In genomic region chr10:84631182-84631581, GRCm38 (mm10) we compare ENCODE assay signal across 7 mouse cellular contexts. TPM values are rescaled to one million over a fixed set of nuclear protein-coding genes. Genes with fewer than 3 reads are reported as not detected.
A peak's percentile ranks its signal among the peaks of the same experiment; 100 is the strongest.
DNase-seq lines count a peak whose midpoint lies in the region; ATAC-seq and TF ChIP-seq lines count a peak whose summit lies in the region.

No protein-coding gene starts in this region.

- H3K4me2 ChIP-seq in kidney, postnatal 0 days (ENCODE audit: low read length): no peak overlapping the region
- no peak overlapping the region for H3K4me2 ChIP-seq in kidney, embryonic 16.5 days (replicated peaks; ENCODE audit: low read depth, low read length)
- no peak overlapping the region for H3K4me2 ChIP-seq in midbrain, embryonic 16.5 days (ENCODE audit: low read length)

- WGBS in kidney, postnatal 0 days: 63% methylated on average over 5 of the region's 5 CpGs
- WGBS in kidney, embryonic 16.5 days: 61% methylated on average over 5 of the region's 5 CpGs
- WGBS in liver, adult 2 months: 72% methylated on average over 5 of the region's 5 CpGs
- 61% methylated on average over 5 of the region's 5 CpGs for WGBS in midbrain, embryonic 16.5 days

- no peaks in the 10 kb centered on the region for H3K4me1 ChIP-seq in kidney, postnatal 0 days (replicated peaks; ENCODE audit: insufficient read depth, low read length)
- H3K4me1 ChIP-seq in kidney, embryonic 16.5 days (ENCODE audit: insufficient read depth, low read length): no peaks in the 10 kb centered on the region
- H3K4me1 ChIP-seq in E14TG2a.4 (replicated peaks; ENCODE audit: low read depth, low read length): no peaks in the 10 kb centered on the region
- H3K4me1 ChIP-seq in liver, adult 2 months (ENCODE audit: control insufficient read depth, insufficient read depth, low read length): no peaks in the 10 kb centered on the region
- H3K4me1 ChIP-seq in midbrain, embryonic 16.5 days (ENCODE audit: control insufficient read depth, insufficient read depth, low read length): no peaks in the 10 kb centered on the region

- DNase-seq in kidney, postnatal 0 days (ENCODE audit: low spot score): peak; percentile 51
- peak; percentile 53 for DNase-seq in T-cell, adult 2 months (ENCODE audit: low spot score)
- peak; percentile 15 for DNase-seq in liver, adult 2 months (ENCODE audit: extremely low read depth, low read depth, low spot score)
- peak; percentile 70 for DNase-seq in thymus, postnatal 0 days (ENCODE audit: low spot score)

- TF ChIP-seq CTCF in kidney, postnatal 0 days (IDR thresholded peaks at IDR 0.05; ENCODE audit: low read depth): peak; percentile 62
- peak; percentile 78 for TF ChIP-seq CTCF in E14TG2a.4 (conservative IDR thresholded peaks at IDR 0.05; ENCODE audit: low read length)
- peak; percentile 32; the same call in 1 of the 2 replicates for TF ChIP-seq CTCF in liver, adult 2 months (IDR thresholded peaks at IDR 0.05; ENCODE audit: low read depth, low read length)

- no peak overlapping the region for H3K27ac ChIP-seq in kidney, postnatal 0 days
- no peak overlapping the region for H3K27ac ChIP-seq in kidney, embryonic 16.5 days (ENCODE audit: low read length)
- no peak overlapping the region for H3K27ac ChIP-seq in liver, adult 2 months (replicated peaks; ENCODE audit: insufficient read depth, low read depth, low read length)
- H3K27ac ChIP-seq in midbrain, embryonic 16.5 days (ENCODE audit: low read length): no peak overlapping the region

- no peak for TF ChIP-seq POLR2A in liver, adult 2 months (IDR thresholded peaks at IDR 0.05; ENCODE audit: extremely low read depth, insufficient read depth, low read length)

- no peaks in the 10 kb centered on the region for H3K9me3 ChIP-seq in kidney, postnatal 0 days (replicated peaks; ENCODE audit: low read length)
- no peaks in the 10 kb centered on the region for H3K9me3 ChIP-seq in kidney, embryonic 16.5 days (ENCODE audit: low read length)
- H3K9me3 ChIP-seq in E14TG2a.4 (ENCODE audit: low read length): no peaks in the 10 kb centered on the region
- no peaks in the 10 kb centered on the region for H3K9me3 ChIP-seq in midbrain, embryonic 16.5 days (replicated peaks; ENCODE audit: control insufficient read depth, low read length, poor library complexity, severe bottlenecking)

- no peaks in the 10 kb centered on the region for H3K79me2 ChIP-seq in liver, adult 2 months (ENCODE audit: control insufficient read depth, insufficient read depth, low read length)

- no peak overlapping the region for H3K9ac ChIP-seq in kidney, postnatal 0 days (ENCODE audit: low read depth, low read length)
- H3K9ac ChIP-seq in kidney, embryonic 16.5 days (replicated peaks; ENCODE audit: low read length): no peak overlapping the region
- no peak overlapping the region for H3K9ac ChIP-seq in liver, adult 2 months (ENCODE audit: low read depth, low read length)
- H3K9ac ChIP-seq in midbrain, embryonic 16.5 days (ENCODE audit: low read depth, low read length): no peak overlapping the region

- H3K27me3 ChIP-seq in kidney, postnatal 0 days (ENCODE audit: insufficient read depth, low read length): no peaks in the 10 kb centered on the region
- H3K27me3 ChIP-seq in kidney, embryonic 16.5 days (ENCODE audit: insufficient read depth, low read length): no peaks in the 10 kb centered on the region
- no peaks in the 10 kb centered on the region for H3K27me3 ChIP-seq in E14TG2a.4 (ENCODE audit: insufficient read depth, low read length)
- no peaks in the 10 kb centered on the region for H3K27me3 ChIP-seq in liver, adult 2 months (ENCODE audit: control insufficient read depth, insufficient read depth, low read length)
- no peaks in the 10 kb centered on the region for H3K27me3 ChIP-seq in midbrain, embryonic 16.5 days (ENCODE audit: control insufficient read depth, insufficient read depth, low read depth, low read length)

- H3K4me3 ChIP-seq in kidney, postnatal 0 days (replicated peaks; ENCODE audit: low read depth, low read length): no peak overlapping the region
- no peak overlapping the region for H3K4me3 ChIP-seq in kidney, embryonic 16.5 days (ENCODE audit: low read length)
- H3K4me3 ChIP-seq in E14TG2a.4 (replicated peaks; ENCODE audit: low read length): no peak overlapping the region
- no peak overlapping the region for H3K4me3 ChIP-seq in liver, adult 2 months (ENCODE audit: insufficient read depth, low read depth, low read length)
- H3K4me3 ChIP-seq in midbrain, embryonic 16.5 days (ENCODE audit: low read depth, low read length): no peak overlapping the region

- no peak for ATAC-seq in kidney, postnatal 0 days (replicated peaks; ENCODE audit: low FRiP score, low read depth)
- ATAC-seq in kidney, embryonic 16.5 days (ENCODE audit: low FRiP score, low TSS enrichment): no peak
- no peak for ATAC-seq in midbrain, embryonic 16.5 days

- peaks cover 21% of the 10 kb centered on the region for H3K36me3 ChIP-seq in kidney, postnatal 0 days (ENCODE audit: insufficient read depth, low read length)
- H3K36me3 ChIP-seq in kidney, embryonic 16.5 days (ENCODE audit: insufficient read depth, low read length): peaks cover 31% of the 10 kb centered on the region
- peaks cover 94% of the 10 kb centered on the region for H3K36me3 ChIP-seq in E14TG2a.4 (ENCODE audit: insufficient read depth, low read length)
- peaks cover 31% of the 10 kb centered on the region for H3K36me3 ChIP-seq in liver, adult 2 months (ENCODE audit: control insufficient read depth, insufficient read depth, low read length)
- peaks cover 18% of the 10 kb centered on the region for H3K36me3 ChIP-seq in midbrain, embryonic 16.5 days (ENCODE audit: control insufficient read depth, insufficient read depth, low read length)

RNA-seq across cellular contexts. Expression of gene Polr3b, which starts 9.1 kb away (rescaled TPM):
- 10.6 and 11.4 TPM in 2 replicates for polyA plus RNA-seq in kidney, postnatal 0 days (2015; fragmentation: Nextera tagmentation; extraction: Ambion mirVana)
- 17.5 and 20.4 TPM in 2 replicates for polyA plus RNA-seq in kidney, embryonic 16.5 days (2015; fragmentation: Nextera tagmentation; extraction: Ambion mirVana)
- total RNA-seq in liver, adult 2 months (2014; rRNA removed): 9.5 and 10.7 TPM in 2 replicates
- polyA plus RNA-seq in liver, adult 2 months (2012; rRNA removed): 2.7 and 3.2 TPM in 2 replicates
- 11.3 and 12.1 TPM in 2 replicates for polyA plus RNA-seq in thymus, postnatal 0 days (2015; fragmentation: Nextera tagmentation; extraction: Ambion mirVana)
- polyA plus RNA-seq in midbrain, embryonic 16.5 days (2015; fragmentation: Nextera tagmentation; extraction: Ambion mirVana): 13.9 and 14.7 TPM in 2 replicates

RNA-seq across cellular contexts. Expression of gene Tcp11l2, which starts 54.8 kb away (rescaled TPM):
- 25.2 and 27.0 TPM in 2 replicates for polyA plus RNA-seq in kidney, postnatal 0 days (2015; fragmentation: Nextera tagmentation; extraction: Ambion mirVana)
- polyA plus RNA-seq in kidney, embryonic 16.5 days (2015; fragmentation: Nextera tagmentation; extraction: Ambion mirVana): 20.2 and 21.2 TPM in 2 replicates
- 30.8 and 36.5 TPM in 2 replicates for total RNA-seq in liver, adult 2 months (2014; rRNA removed)
- polyA plus RNA-seq in liver, adult 2 months (2012; rRNA removed): 20.6 and 21.6 TPM in 2 replicates
- polyA plus RNA-seq in thymus, postnatal 0 days (2015; fragmentation: Nextera tagmentation; extraction: Ambion mirVana): 41.8 TPM in 2 replicates
- 20.4 and 22.7 TPM in 2 replicates for polyA plus RNA-seq in midbrain, embryonic 16.5 days (2015; fragmentation: Nextera tagmentation; extraction: Ambion mirVana)

Comparison
In these comparisons a context has a peak if more than half of its experiments do, and no peak if none do; other contexts are left out.
1. DNase-seq: peak in every context shown above with its lines; median percentile 70 in thymus, postnatal 0 days; 53 in T-cell, adult 2 months; 51 in kidney, postnatal 0 days; 15 in liver, adult 2 months.